Mouse (Mus musculus): ENCODE data around the gene Vsig10. TPM values are rescaled to one million over a fixed set of nuclear protein-coding genes. Genes with fewer than 3 reads are reported as not detected.

The Vsig10 gene
- polyA plus RNA-seq, 1 experiment from 2014 or later = 2.4 TPM

DNA sequence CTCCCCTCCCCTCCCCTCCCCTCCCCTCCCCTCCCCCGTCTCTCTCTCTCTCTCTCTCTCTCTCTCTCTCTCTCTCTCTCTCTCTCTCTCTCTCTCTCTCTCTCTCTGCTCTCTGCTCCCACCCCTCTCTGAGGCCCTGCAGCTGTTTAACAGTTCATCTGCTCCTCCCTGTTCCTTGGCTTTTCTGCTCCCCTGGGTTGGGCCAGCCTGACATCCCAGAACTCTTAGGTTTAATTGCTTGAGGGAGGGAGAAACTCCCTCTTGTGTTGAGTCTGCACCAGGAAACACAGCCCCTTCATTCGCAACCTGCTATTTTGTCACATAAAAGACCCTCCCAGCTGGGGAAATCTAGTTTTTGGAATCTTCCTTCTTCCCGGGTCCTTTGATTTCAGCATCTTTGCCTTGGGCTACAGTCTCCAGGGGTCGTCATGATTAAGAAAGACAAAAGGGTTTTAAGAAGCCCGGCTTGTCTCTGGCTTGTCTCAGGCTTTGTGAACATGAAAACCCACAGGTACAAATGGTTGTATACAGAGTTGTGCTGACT is 79.2 kb downstream of the Vsig10 start:
- Histone ChIP-seq H3K27me3 (no peaks in the 10 kb centered on the region), H3K27ac (replicated peaks) (no peak overlapping the region), H3K4me2 (no peak overlapping the region), H3K9me3 (no peaks in the 10 kb centered on the region), H3K9ac (no peak overlapping the region), H3K36me3 (no peaks in the 10 kb centered on the region), H3K4me3 (no peak overlapping the region), H3K4me1 (replicated peaks) (no peaks in the 10 kb centered on the region)
- 40% methylated on average over 4 of the region's 5 CpGs for WGBS
- no peak for ATAC-seq (ENCODE audit: low FRiP score, low read depth)

DNA sequence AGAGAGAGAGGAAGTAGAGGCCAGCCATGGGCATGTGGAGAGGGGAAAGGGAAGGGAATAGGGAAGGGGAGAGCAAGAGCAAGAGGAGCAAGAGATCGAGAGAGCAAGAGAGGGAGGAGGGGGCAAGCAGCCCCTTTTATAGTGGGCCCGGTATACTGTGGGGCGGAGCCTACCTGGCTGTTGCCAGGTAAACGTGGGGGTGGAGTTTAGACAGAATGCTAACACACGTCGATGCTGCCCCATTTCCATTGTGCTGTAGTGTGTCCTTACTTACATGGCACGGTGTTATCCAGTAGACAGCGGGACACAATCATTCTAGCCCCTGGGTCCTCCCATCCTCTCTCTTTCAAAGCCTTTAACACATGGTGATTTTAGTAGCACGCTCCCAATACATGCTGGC is 80.4 kb downstream of the Vsig10 start:
- Histone ChIP-seq H3K4me1 (replicated peaks) (no peaks in the 10 kb centered on the region), H3K4me3 (no peak overlapping the region), H3K9me3 (no peaks in the 10 kb centered on the region), H3K4me2 (no peak overlapping the region), H3K9ac (no peak overlapping the region), H3K36me3 (no peaks in the 10 kb centered on the region), H3K27ac (replicated peaks) (no peak overlapping the region), H3K27me3 (no peaks in the 10 kb centered on the region)
- no peak for ATAC-seq (ENCODE audit: low FRiP score, low read depth)
- WGBS = 81% methylated on average over 9 of the region's 9 CpGs

DNA sequence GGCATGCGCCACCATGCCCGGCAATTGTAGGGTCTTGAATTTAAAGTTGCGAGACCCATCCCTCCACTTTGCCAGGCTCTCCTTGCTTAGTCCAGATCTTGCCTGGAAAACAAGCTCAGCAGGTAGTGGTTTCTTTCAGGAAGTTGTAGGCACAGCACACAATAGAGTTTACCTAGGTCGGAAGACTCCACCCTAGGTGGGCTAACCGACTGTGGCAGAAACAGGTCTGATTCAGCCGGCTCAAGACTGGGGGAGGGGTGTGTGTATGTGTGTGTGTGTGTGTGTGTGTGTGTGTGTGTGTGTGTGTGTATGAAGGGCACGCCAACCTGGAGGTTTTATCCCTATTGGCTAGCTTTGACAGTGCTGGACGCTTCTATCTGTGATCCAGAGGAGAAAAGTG is 84.7 kb downstream of the Vsig10 start:
- Histone ChIP-seq H3K36me3 (no peaks in the 10 kb centered on the region), H3K27me3 (no peaks in the 10 kb centered on the region), H3K27ac (replicated peaks) (no peak overlapping the region), H3K4me3 (no peak overlapping the region), H3K4me1 (replicated peaks) (no peaks in the 10 kb centered on the region), H3K9ac (no peak overlapping the region), H3K4me2 (no peak overlapping the region), H3K9me3 (no peaks in the 10 kb centered on the region)
- ATAC-seq (ENCODE audit: low FRiP score, low read depth) = no peak
- WGBS = 90% methylated on average over 8 of the region's 8 CpGs

Other genes with a start within 250 kb of the Vsig10 start
- 83.1 and 88.6 TPM in 2 replicates for gene Suds3, start 203.0 kb upstream of the Vsig10 start, polyA plus RNA-seq (2015; fragmentation: Nextera tagmentation; extraction: Ambion mirVana)
- 57.6 and 57.7 TPM in 2 replicates for gene Taok3, start 199.0 kb upstream of the Vsig10 start, polyA plus RNA-seq (2015; fragmentation: Nextera tagmentation; extraction: Ambion mirVana)
- gene Pebp1, start 31.5 kb upstream of the Vsig10 start, polyA plus RNA-seq (2015; fragmentation: Nextera tagmentation; extraction: Ambion mirVana) = 1,065 and 1,090 TPM in 2 replicates
- gene Wsb2, start 38.2 kb downstream of the Vsig10 start, polyA plus RNA-seq (2015; fragmentation: Nextera tagmentation; extraction: Ambion mirVana) = 288 and 310 TPM in 2 replicates
- 30.2 and 33.1 TPM in 2 replicates for gene Rfc5, start 70.0 kb downstream of the Vsig10 start, polyA plus RNA-seq (2015; fragmentation: Nextera tagmentation; extraction: Ambion mirVana)
- gene Ksr2, start 94.9 kb downstream of the Vsig10 start, polyA plus RNA-seq (2015; fragmentation: Nextera tagmentation; extraction: Ambion mirVana) = 7.5 and 8.1 TPM in 2 replicates